Mouse (Mus musculus) midbrain, embryonic 15.5 days (tissue): Measurements from ENCODE around the gene Olfr535. TPM values are rescaled to one million over a fixed set of nuclear protein-coding genes. Genes with fewer than 3 reads are reported as not detected.
"Not testable (repeated sequence)": the region's sequence is repeated elsewhere in the genome, so short reads cannot be mapped to it uniquely, and the experiment has no call there.

ENCODE experiments used
- ATAC-seq: fragments of 200-750 bp; cut with Nextera tagmentation; replicated peaks from 2 replicates; pipeline ENCODE4 v1.8.0; 2017; ENCODE audit warnings: moderate TSS enrichment
- H3K27ac ChIP-seq: fragments of 300-500 bp; sonication (generic); 2 replicates; pipeline ENCODE4 v1.5.1; 2015; ENCODE audit warnings: mild to moderate bottlenecking, inconsistent platforms
- H3K27me3 ChIP-seq: fragments of 300-500 bp; sonication (generic); replicated peaks from 2 replicates; pipeline ENCODE4 v1.6.1; 2015; ENCODE audit warnings: inconsistent platforms
- H3K36me3 ChIP-seq: fragments of 300-500 bp; sonication (generic); replicated peaks from 2 replicates; pipeline ENCODE4 v1.6.1; 2015; ENCODE audit warnings: inconsistent platforms
- H3K4me1 ChIP-seq: fragments of 300-500 bp; sonication (generic); 2 replicates; pipeline ENCODE4 v1.6.1; 2015; ENCODE audit warnings: inconsistent platforms
- H3K4me2 ChIP-seq: fragments of 300-500 bp; sonication (generic); 2 replicates; pipeline ENCODE4 v1.6.1; 2015; ENCODE audit warnings: inconsistent platforms, mild to moderate bottlenecking, moderate library complexity
- H3K4me3 ChIP-seq: fragments of 300-500 bp; sonication (generic); 2 replicates; pipeline ENCODE4 v1.5.1; 2015; ENCODE audit warnings: mild to moderate bottlenecking, inconsistent platforms
- H3K9ac ChIP-seq: fragments of 300-500 bp; sonication (generic); 2 replicates; pipeline ENCODE4 v1.6.1; 2015; ENCODE audit warnings: mild to moderate bottlenecking, inconsistent platforms
- H3K9me3 ChIP-seq: fragments of 300-500 bp; sonication (generic); 2 replicates; pipeline ENCODE4 v1.6.1; 2016; ENCODE audit warnings: inconsistent platforms
- WGBS: fragments of 180-500 bp; shearing (Covaris S2); methylation state at CpG from one replicate; pipeline ENCODE4 v1.1.7; 2015; ENCODE audit warnings: mixed read lengths; 5-methylcytosine and 5-hydroxymethylcytosine counted together
- polyA plus RNA-seq: library from polyadenylated mRNA; unstranded; fragments of >200 nt; fragmentation: Nextera tagmentation; extraction: Ambion mirVana; gene quantifications from 2 replicates; pipeline ENCODE4 v1.2.1, GENCODE M21; 2015

The Olfr535 gene
- not detected in 2 replicates for polyA plus RNA-seq

DNA sequence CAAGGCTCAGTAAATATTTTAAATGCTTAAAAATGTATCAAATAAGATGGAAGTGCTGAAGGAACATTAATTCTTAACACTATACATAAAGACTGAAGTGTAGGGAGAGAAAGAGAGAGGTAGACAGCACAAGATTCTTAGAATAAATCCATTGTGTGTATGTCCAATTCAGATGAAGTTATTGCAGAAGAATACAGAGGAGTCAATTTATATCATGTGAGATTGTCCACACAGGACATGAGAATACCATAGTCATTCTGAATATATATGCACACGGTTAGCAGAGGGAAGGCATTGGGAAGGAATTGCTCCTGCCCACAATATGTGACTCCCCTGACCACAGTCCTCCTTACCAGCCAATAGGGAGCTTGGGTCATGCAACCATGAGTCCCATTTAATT, at the start of gene Olfr535:
Olfr535 (plus strand) TSS at position 301 of the 400 bp plus-strand sequence.
- no peak within 1 kb of the TSS for H3K27ac ChIP-seq
- no peaks in the 10 kb centered on the region for H3K4me1 ChIP-seq
- H3K4me3 ChIP-seq: no peak within 1 kb of the TSS
- no peak for ATAC-seq
- H3K9me3 ChIP-seq: no peaks in the 10 kb centered on the region
- no peak within 1 kb of the TSS for H3K9ac ChIP-seq
- H3K36me3 ChIP-seq: no peaks in the 10 kb centered on the region
- 76% methylated on average over 1 of the region's 1 CpGs for WGBS
- H3K4me2 ChIP-seq: no peak within 1 kb of the TSS
- no peaks in the 10 kb centered on the region for H3K27me3 ChIP-seq

DNA sequence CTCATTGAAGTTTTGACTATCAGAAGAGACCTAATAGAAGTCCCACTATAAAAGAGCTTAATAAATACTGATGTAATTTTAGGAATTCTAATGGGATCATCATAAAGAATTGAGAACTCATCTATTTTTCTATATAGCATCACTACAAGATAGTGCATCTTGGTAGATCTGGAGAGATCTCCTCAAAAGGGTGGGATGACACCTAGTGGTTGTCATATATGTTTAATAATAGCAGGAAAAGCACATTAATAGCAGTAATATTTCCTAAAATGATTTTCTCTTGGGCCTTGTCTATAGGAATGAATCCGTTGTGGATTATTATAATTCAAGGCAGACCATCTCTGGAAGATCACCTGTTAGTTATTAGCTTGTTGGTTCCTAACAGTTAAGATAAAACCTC, 40.9 kb upstream of the Olfr535 start:
- H3K9ac ChIP-seq: no peak overlapping the region
- no peak overlapping the region for H3K27ac ChIP-seq
- 87% methylated on average over 1 of the region's 1 CpGs for WGBS
- no peaks in the 10 kb centered on the region for H3K9me3 ChIP-seq
- no peak overlapping the region for H3K4me3 ChIP-seq
- no peaks in the 10 kb centered on the region for H3K4me1 ChIP-seq
- H3K36me3 ChIP-seq: no peaks in the 10 kb centered on the region
- no peak overlapping the region for H3K4me2 ChIP-seq
- ATAC-seq: no peak
- H3K27me3 ChIP-seq: no peaks in the 10 kb centered on the region

DNA sequence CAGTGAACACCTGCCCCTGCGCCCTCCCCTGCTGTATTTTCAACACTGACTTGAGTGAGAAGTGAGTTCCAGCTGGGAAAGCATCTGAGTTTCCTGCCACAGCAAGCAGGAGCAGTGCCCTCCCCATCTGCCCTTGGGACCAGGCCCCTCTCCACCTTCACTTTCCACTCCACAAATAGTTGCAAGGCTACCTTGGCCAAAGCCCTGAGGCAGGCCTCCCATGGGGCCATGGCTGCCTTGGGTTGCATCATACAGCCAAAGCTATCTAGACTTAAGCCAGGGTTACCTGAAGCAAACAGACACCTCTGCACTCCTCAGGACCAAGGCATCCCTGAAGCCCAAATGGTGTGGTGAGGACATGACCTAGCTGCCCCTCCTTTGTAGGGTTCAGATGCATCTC, 20.9 kb upstream of the Olfr535 start, which contains the start of gene Olfr533:
Olfr533 (plus strand) TSS at position 301 of the 400 bp plus-strand sequence.
- ATAC-seq, H3K27ac ChIP-seq, H3K4me3 ChIP-seq, H3K27me3 ChIP-seq, H3K9me3 ChIP-seq, H3K36me3 ChIP-seq, H3K4me1 ChIP-seq, H3K9ac ChIP-seq, H3K4me2 ChIP-seq: not testable (repeated sequence)
- 80% methylated on average over 1 of the region's 1 CpGs for WGBS

- no peaks in the 10 kb centered on the region for H3K27me3 ChIP-seq
- WGBS: 76% methylated on average over 1 of the region's 1 CpGs
- H3K9ac ChIP-seq: no peak overlapping the region
- no peaks in the 10 kb centered on the region for H3K9me3 ChIP-seq
- no peaks in the 10 kb centered on the region for H3K36me3 ChIP-seq
- no peak overlapping the region for H3K4me2 ChIP-seq
- H3K27ac ChIP-seq: no peak overlapping the region
- H3K4me1 ChIP-seq: no peaks in the 10 kb centered on the region
- H3K4me3 ChIP-seq: no peak overlapping the region
- ATAC-seq: no peak
These were observed 6.1 kb upstream of the Olfr535 start for GRCm38 (mm10) chr7:140477886-140478285.

GRCm38 (mm10) chr7:140478733-140479132, 5.3 kb upstream of the Olfr535 start:
- ATAC-seq: no peak
- no peak overlapping the region for H3K4me2 ChIP-seq
- H3K27ac ChIP-seq: no peak overlapping the region
- no peaks in the 10 kb centered on the region for H3K27me3 ChIP-seq
- H3K4me3 ChIP-seq: no peak overlapping the region
- H3K4me1 ChIP-seq: no peaks in the 10 kb centered on the region
- H3K9me3 ChIP-seq: no peaks in the 10 kb centered on the region
- no peaks in the 10 kb centered on the region for H3K36me3 ChIP-seq
- no peak overlapping the region for H3K9ac ChIP-seq
- WGBS: 90% methylated on average over 1 of the region's 1 CpGs

DNA sequence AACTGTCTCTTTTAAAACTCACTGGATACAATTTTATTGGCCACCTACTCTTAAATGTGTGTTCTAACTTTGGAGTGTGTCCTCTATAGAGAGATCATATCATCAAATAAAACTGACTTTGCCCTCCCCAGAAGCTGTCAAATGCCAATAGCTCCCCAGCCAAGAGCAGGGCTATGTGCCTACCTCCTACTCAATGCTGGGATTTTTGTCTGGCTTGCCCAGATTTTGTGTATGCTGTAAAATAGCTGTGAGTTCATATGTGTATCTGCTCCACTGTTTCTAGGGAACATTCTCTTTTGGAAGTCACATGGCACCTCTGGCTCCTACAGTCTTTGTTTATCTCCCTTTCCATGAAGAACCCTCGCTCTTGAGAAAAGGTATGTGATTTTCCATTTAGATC, 5.0 kb downstream of the Olfr535 start:
- H3K4me2 ChIP-seq: no peak overlapping the region
- H3K4me1 ChIP-seq: no peaks in the 10 kb centered on the region
- ATAC-seq: no peak
- WGBS: 81% methylated on average over 1 of the region's 1 CpGs
- no peaks in the 10 kb centered on the region for H3K9me3 ChIP-seq
- no peaks in the 10 kb centered on the region for H3K36me3 ChIP-seq
- no peak overlapping the region for H3K9ac ChIP-seq
- H3K27ac ChIP-seq: no peak overlapping the region
- no peaks in the 10 kb centered on the region for H3K27me3 ChIP-seq
- H3K4me3 ChIP-seq: no peak overlapping the region

DNA sequence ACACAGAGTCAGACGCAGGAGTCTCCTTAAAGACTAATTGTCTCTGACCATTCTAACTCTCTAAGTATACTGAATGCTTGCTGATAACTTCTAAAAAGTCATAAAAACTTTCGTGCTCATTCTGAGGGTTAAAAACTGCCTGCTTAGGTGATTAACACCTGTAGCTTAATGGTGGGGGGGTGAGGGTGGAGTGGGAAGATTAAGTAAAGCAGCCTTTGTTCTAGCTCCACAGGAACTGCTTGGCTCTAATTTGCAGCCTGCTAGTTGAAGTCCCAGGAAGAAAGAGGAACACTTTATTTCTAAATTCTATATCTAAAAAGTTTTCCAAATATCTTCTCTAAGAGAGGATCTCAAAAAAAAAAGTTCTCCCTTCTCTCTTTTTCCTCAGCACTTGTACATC, 10.2 kb downstream of the Olfr535 start:
- Histone ChIP-seq H3K4me1 (no peaks in the 10 kb centered on the region), H3K4me3 (no peak overlapping the region), H3K9ac (no peak overlapping the region), H3K27ac (no peak overlapping the region), H3K4me2 (no peak overlapping the region), H3K9me3 (no peaks in the 10 kb centered on the region), H3K36me3 (no peaks in the 10 kb centered on the region), H3K27me3 (no peaks in the 10 kb centered on the region)
- ATAC-seq: no peak
- 39% methylated on average over 2 of the region's 2 CpGs for WGBS

DNA sequence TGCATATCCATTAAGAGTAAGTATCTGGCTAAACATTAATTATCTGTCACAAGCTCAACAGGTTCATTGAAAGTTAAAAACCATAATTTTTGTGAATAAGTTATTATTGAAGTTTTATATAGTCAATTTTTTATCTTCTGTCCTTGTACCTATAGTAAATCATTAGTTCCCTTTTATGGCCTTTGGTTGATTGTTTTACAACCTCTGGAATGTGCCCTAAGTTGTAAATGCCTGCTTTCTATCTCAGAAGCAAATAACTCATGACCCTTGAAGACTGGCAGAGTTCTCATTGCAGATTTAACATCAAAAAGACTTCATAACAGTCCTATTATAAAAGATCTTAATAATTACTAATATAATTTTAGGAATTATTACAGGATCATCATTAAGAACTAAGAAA, 10.7 kb downstream of the Olfr535 start:
- Histone ChIP-seq H3K9me3 (no peaks in the 10 kb centered on the region), H3K27me3 (no peaks in the 10 kb centered on the region), H3K4me1 (no peaks in the 10 kb centered on the region), H3K4me3 (no peak overlapping the region), H3K9ac (no peak overlapping the region), H3K27ac (no peak overlapping the region), H3K4me2 (no peak overlapping the region), H3K36me3 (no peaks in the 10 kb centered on the region)
- no peak for ATAC-seq

DNA sequence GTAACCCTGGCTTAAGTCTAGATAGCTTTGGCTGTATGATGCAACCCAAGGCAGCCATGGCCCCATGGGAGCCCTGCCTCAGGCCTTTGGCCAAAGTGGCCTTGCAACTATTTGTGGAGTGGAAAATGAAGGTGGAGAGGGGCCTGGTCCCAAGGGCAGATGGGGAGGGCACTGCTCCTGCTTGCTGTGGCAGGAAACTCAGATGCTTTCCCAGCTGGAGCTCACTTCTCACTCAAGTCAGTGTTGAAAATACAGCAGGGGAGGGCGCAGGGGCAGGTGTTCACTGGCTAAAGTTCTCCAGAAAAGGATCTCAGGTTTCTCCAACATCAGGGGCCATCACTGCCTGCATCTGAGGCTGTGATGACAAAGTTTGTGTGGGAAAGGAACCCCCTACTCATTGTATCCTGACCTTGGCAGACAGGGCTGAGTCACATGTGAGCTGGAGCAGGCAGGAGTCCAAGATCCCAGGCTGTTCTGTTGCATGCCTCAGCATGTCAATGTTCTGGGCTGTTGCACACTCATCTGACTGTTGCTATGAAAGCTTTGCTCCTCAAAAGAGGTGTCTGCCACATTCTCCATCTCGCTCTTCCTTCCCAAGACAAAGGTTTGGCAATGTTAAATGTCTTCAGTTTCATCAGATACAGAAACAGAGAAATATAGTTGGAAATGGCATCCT, 23.5 kb downstream of the Olfr535 start, which contains the start of gene Olfr536:
Olfr536 (minus strand) TSS at position 51 of the 676 bp plus-strand sequence.
- not testable (repeated sequence) for H3K4me3 ChIP-seq, H3K27me3 ChIP-seq, H3K27ac ChIP-seq, H3K4me2 ChIP-seq, H3K36me3 ChIP-seq, H3K4me1 ChIP-seq, H3K9ac ChIP-seq, H3K9me3 ChIP-seq, ATAC-seq
- 81% methylated on average over 1 of the region's 2 CpGs for WGBS

DNA sequence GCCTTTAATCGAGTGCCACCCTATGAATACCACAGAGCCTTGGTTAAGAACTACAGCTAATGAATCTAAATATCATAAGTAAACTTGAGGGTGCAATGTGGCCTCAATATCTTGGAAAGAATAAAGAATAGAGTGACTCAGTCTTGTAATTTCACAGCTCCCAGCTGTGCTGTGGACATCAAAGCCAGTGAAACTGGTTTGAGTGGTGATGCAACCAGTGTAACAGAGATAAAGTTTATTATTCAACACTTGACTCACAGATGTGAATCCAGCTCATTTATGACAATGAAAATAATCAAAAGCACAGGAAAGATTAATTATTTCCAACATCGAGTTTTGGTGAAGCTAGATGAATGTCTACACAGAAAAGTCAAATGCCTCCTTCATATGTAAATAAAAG, 55.7 kb downstream of the Olfr535 start:
- Histone ChIP-seq H3K36me3 (no peaks in the 10 kb centered on the region), H3K4me1 (no peaks in the 10 kb centered on the region), H3K27ac (no peak overlapping the region), H3K4me3 (no peak overlapping the region), H3K4me2 (no peak overlapping the region), H3K27me3 (no peaks in the 10 kb centered on the region), H3K9me3 (no peaks in the 10 kb centered on the region), H3K9ac (no peak overlapping the region)
- 80% methylated on average over 2 of the region's 2 CpGs for WGBS
- no peak for ATAC-seq

Other genes starting within 250 kb of the Olfr535 start
- gene 5830411N06Rik, start 236.9 kb upstream of the Olfr535 start, polyA plus RNA-seq: not detected in 2 replicates
- not detected in 2 replicates for gene Olfr525, start 163.4 kb upstream of the Olfr535 start, polyA plus RNA-seq
- gene Olfr527, start 150.2 kb upstream of the Olfr535 start, polyA plus RNA-seq: not detected in 2 replicates
- gene Olfr60, start 122.5 kb upstream of the Olfr535 start, polyA plus RNA-seq: not detected in 2 replicates
- not detected in 2 replicates for gene Olfr530, start 107.9 kb upstream of the Olfr535 start, polyA plus RNA-seq
- gene Olfr531, start 81.3 kb upstream of the Olfr535 start, polyA plus RNA-seq: not detected in 2 replicates
- gene Olfr532, start 62.6 kb upstream of the Olfr535 start, polyA plus RNA-seq: not detected in 2 replicates
- not detected in 2 replicates for gene Olfr533, start 20.8 kb upstream of the Olfr535 start, polyA plus RNA-seq
- not detected in 2 replicates for gene Olfr536, start 23.2 kb downstream of the Olfr535 start, polyA plus RNA-seq
- gene Olfr538, start 83.7 kb downstream of the Olfr535 start, polyA plus RNA-seq: not detected in 2 replicates
- 0.03 and 0.04 TPM in 2 replicates for gene Olfr46, start 117.1 kb downstream of the Olfr535 start, polyA plus RNA-seq
- gene Olfr61, start 144.8 kb downstream of the Olfr535 start, polyA plus RNA-seq: not detected in 2 replicates
- not detected in 2 replicates for gene Olfr53, start 162.2 kb downstream of the Olfr535 start, polyA plus RNA-seq
- gene Olfr539, start 175.7 kb downstream of the Olfr535 start, polyA plus RNA-seq: not detected in 2 replicates
- gene Olfr45, start 197.7 kb downstream of the Olfr535 start, polyA plus RNA-seq: not detected in 2 replicates
- not detected in 2 replicates for gene Olfr541, start 213.1 kb downstream of the Olfr535 start, polyA plus RNA-seq